Mouse (Mus musculus): ENCODE measurements around the gene Ptrhd1. TPM values are rescaled to one million over a fixed set of nuclear protein-coding genes. Genes with fewer than 3 reads are reported as not detected.

Ptrhd1 gene
- polyA plus RNA-seq (2015; fragmentation: Nextera tagmentation; extraction: Ambion mirVana) = 5.8 and 6.0 TPM in 2 replicates

- under 1% methylated on average over 50 of the region's 50 CpGs for WGBS
- Histone ChIP-seq H3K9ac (ENCODE audit: low read length) (peak within 1 kb of the TSS; percentile 79), H3K36me3 (ENCODE audit: control insufficient read depth, insufficient read depth, low read length) (peaks cover 10% of the 10 kb centered on the region; the same call in 1 of the 2 replicates)
Measured at GRCm38 (mm10) chr12:4233572-4234508, at the start of gene Ptrhd1, which contains the start of gene Cenpo. Ptrhd1 (plus strand) TSS chr12:4234027. Cenpo (minus strand) TSS chr12:4234294.

DNA sequence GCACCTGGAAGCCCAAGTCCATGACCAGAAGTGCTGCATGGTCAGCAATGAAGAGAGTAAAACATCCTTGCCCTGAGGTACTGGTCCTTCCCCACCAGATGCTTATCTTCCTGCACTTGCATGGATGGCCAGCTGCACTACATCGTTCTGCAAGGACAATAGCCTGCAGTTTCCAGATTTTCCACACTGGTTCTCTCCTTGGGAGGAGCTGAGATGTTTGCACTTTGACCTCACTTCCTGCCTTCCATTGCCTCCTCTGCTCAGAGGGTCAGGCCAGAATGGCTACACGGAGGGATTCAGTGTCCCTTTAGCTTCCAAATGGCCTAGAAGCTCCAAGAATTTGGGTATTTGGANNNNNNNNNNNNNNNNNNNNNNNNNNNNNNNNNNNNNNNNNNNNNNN lies 49.2 kb upstream of the Ptrhd1 start:
- H3K27me3 ChIP-seq (ENCODE audit: control insufficient read depth, insufficient read depth, low read depth, low read length) = no peaks in the 10 kb centered on the region
- H3K27ac ChIP-seq (ENCODE audit: low read length) = no peak overlapping the region
- H3K4me2 ChIP-seq (ENCODE audit: low read depth, low read length) = no peak overlapping the region
- no peak overlapping the region for H3K4me3 ChIP-seq (ENCODE audit: low read length)
- ATAC-seq (ENCODE audit: low read depth) = no peak
- no peaks in the 10 kb centered on the region for H3K9me3 ChIP-seq (ENCODE audit: control insufficient read depth, low read length)
- 50% methylated on average over 2 of the region's 2 CpGs for WGBS
- peaks cover 10% of the 10 kb centered on the region for H3K4me1 ChIP-seq (replicated peaks; ENCODE audit: control insufficient read depth, insufficient read depth, low read length)
- H3K9ac ChIP-seq (ENCODE audit: low read length) = no peak overlapping the region
- H3K36me3 ChIP-seq (ENCODE audit: control insufficient read depth, insufficient read depth, low read length) = no peaks in the 10 kb centered on the region

More at GRCm38 (mm10) chr12:4233572-4234508, at the start of gene Ptrhd1, which contains the start of gene Cenpo:
- H3K27ac ChIP-seq (ENCODE audit: low read length) = peak within 1 kb of the TSS; percentile 96
- peak; percentile 99 for ATAC-seq (ENCODE audit: low read depth)
- no peaks in the 10 kb centered on the region for H3K9me3 ChIP-seq (ENCODE audit: control insufficient read depth, low read length)
- peak within 1 kb of the TSS; percentile 81 for H3K4me3 ChIP-seq (ENCODE audit: low read length)
- no peaks in the 10 kb centered on the region for H3K27me3 ChIP-seq (ENCODE audit: control insufficient read depth, insufficient read depth, low read depth, low read length)
- peak within 1 kb of the TSS; percentile 66 for H3K4me2 ChIP-seq (ENCODE audit: low read depth, low read length)
- H3K4me1 ChIP-seq (replicated peaks; ENCODE audit: control insufficient read depth, insufficient read depth, low read length) = peaks cover 11% of the 10 kb centered on the region

GRCm38 (mm10) chr12:4188171-4189059 lies 45.4 kb upstream of the Ptrhd1 start:
- H3K9ac ChIP-seq (ENCODE audit: low read length) = no peak overlapping the region
- WGBS = 36% methylated on average over 14 of the region's 14 CpGs
- H3K36me3 ChIP-seq (ENCODE audit: control insufficient read depth, insufficient read depth, low read length) = no peaks in the 10 kb centered on the region
- H3K4me3 ChIP-seq (ENCODE audit: low read length) = no peak overlapping the region
- H3K9me3 ChIP-seq (ENCODE audit: control insufficient read depth, low read length) = no peaks in the 10 kb centered on the region
- peak overlapping the region; percentile 61 for H3K27ac ChIP-seq (ENCODE audit: low read length)
- H3K4me2 ChIP-seq (ENCODE audit: low read depth, low read length) = no peak overlapping the region
- ATAC-seq (ENCODE audit: low read depth) = peak; percentile 80
- no peaks in the 10 kb centered on the region for H3K27me3 ChIP-seq (ENCODE audit: control insufficient read depth, insufficient read depth, low read depth, low read length)
- H3K4me1 ChIP-seq (replicated peaks; ENCODE audit: control insufficient read depth, insufficient read depth, low read length) = peaks cover 23% of the 10 kb centered on the region

DNA sequence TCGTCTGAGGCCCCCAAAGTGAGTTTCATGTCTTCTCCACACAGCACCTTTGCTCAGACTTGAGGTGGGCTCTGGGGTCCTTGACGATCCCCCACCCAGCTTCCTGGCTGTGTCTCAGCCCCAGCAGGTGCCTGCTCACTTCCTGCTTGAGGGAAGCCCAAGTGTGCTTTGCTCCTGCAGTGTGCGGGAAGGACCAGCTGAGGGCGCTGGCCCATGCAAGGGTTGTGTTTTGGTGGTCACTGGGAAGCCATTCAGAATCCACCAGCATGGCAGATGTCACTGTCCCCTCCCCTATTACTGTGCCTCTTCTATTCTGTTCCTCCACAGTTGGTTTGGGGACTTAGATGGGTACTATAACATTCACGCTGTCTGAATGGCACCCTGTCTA lies 44.8 kb upstream of the Ptrhd1 start:
- ATAC-seq (ENCODE audit: low read depth) = no peak
- WGBS = 51% methylated on average over 5 of the region's 5 CpGs
- no peaks in the 10 kb centered on the region for H3K9me3 ChIP-seq (ENCODE audit: control insufficient read depth, low read length)

GRCm38 (mm10) chr12:4192514-4192913 lies 41.3 kb upstream of the Ptrhd1 start:
- Histone ChIP-seq H3K9ac (ENCODE audit: low read length) (no peak overlapping the region), H3K4me3 (ENCODE audit: low read length) (no peak overlapping the region), H3K27ac (ENCODE audit: low read length) (peak overlapping the region; percentile 51), H3K9me3 (ENCODE audit: control insufficient read depth, low read length) (no peaks in the 10 kb centered on the region), H3K4me2 (ENCODE audit: low read depth, low read length) (no peak overlapping the region), H3K4me1 (replicated peaks; ENCODE audit: control insufficient read depth, insufficient read depth, low read length) (peaks cover 32% of the 10 kb centered on the region), H3K36me3 (ENCODE audit: control insufficient read depth, insufficient read depth, low read length) (no peaks in the 10 kb centered on the region; the same call in 1 of the 2 replicates), H3K27me3 (ENCODE audit: control insufficient read depth, insufficient read depth, low read depth, low read length) (no peaks in the 10 kb centered on the region)
- no peak for ATAC-seq (ENCODE audit: low read depth)
- WGBS = 50% methylated on average over 6 of the region's 6 CpGs

More for the DNA sequence above, 44.8 kb upstream of the Ptrhd1 start:
- H3K4me2 ChIP-seq (ENCODE audit: low read depth, low read length) = no peak overlapping the region
- no peak overlapping the region for H3K9ac ChIP-seq (ENCODE audit: low read length)
- peaks cover 29% of the 10 kb centered on the region for H3K4me1 ChIP-seq (replicated peaks; ENCODE audit: control insufficient read depth, insufficient read depth, low read length)
- no peaks in the 10 kb centered on the region for H3K36me3 ChIP-seq (ENCODE audit: control insufficient read depth, insufficient read depth, low read length)
- no peak overlapping the region for H3K27ac ChIP-seq (ENCODE audit: low read length)
- no peak overlapping the region for H3K4me3 ChIP-seq (ENCODE audit: low read length)
- H3K27me3 ChIP-seq (ENCODE audit: control insufficient read depth, insufficient read depth, low read depth, low read length) = no peaks in the 10 kb centered on the region

DNA sequence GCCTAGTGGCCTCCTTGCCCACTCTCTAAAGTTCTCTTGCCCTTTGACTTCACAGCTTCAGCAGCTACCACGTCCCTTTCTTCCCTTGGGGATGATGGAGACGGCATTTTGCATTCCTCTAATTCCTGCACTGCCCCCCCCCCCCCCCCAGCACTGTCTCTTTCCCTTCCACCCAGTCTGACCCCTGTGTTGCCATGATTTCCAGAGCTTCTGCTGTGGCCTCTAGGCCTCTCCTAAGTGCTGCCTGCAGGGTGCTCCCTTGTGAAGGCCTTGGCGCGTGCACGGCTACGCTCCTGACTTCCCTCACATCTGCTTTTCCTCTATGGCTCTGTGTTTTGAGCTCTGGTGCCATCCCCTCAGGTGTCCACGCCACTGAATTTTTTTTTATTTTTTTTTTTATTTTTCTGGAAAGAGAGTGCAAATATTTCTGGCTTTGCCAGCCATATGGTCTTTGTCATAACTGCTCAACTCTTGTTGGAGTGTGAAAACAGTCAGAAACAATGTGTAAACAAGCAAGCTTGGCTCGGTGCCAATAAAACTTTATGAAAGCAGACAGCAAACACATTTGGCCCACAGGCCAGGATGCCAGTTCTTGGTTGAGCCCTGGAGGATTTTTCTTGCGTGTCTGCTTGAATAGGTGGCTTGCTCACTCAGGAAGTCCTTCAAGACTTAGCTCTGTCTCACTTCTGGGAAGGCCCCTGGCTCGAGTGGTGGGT lies 40.6 kb upstream of the Ptrhd1 start:
- Histone ChIP-seq H3K36me3 (ENCODE audit: control insufficient read depth, insufficient read depth, low read length) (peaks cover 3% of the 10 kb centered on the region; the same call in 1 of the 2 replicates), H3K9ac (ENCODE audit: low read length) (no peak overlapping the region), H3K4me1 (replicated peaks; ENCODE audit: control insufficient read depth, insufficient read depth, low read length) (peaks cover 30% of the 10 kb centered on the region), H3K4me2 (ENCODE audit: low read depth, low read length) (no peak overlapping the region), H3K4me3 (ENCODE audit: low read length) (no peak overlapping the region), H3K9me3 (ENCODE audit: control insufficient read depth, low read length) (no peaks in the 10 kb centered on the region), H3K27ac (ENCODE audit: low read length) (peak overlapping the region; percentile 51), H3K27me3 (ENCODE audit: control insufficient read depth, insufficient read depth, low read depth, low read length) (no peaks in the 10 kb centered on the region)
- peak; percentile 74 for ATAC-seq (ENCODE audit: low read depth)
- 29% methylated on average over 10 of the region's 10 CpGs for WGBS

DNA sequence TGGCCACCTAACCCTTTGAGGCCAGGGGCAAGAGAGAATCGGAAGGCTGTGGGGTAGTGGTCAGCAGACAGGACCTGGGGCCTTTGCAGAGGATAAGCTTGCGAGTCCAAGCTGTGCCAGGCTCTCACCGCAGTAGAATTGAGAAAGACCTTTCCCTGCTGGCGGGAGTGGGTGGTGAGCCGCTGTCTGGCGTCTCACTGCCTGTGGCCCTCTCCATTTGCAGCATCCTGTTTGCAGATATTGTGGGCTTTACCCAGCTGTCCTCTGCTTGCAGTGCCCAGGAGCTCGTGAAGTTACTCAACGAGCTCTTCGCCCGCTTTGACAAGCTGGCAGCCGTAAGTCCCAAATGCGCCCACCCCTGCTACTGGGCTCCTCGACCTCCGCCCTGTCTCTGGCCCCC lies 39.2 kb upstream of the Ptrhd1 start:
- Histone ChIP-seq H3K4me1 (replicated peaks; ENCODE audit: control insufficient read depth, insufficient read depth, low read length) (peaks cover 22% of the 10 kb centered on the region), H3K36me3 (ENCODE audit: control insufficient read depth, insufficient read depth, low read length) (peaks cover 3% of the 10 kb centered on the region; the same call in 1 of the 2 replicates), H3K9me3 (ENCODE audit: control insufficient read depth, low read length) (no peaks in the 10 kb centered on the region), H3K27ac (ENCODE audit: low read length) (no peak overlapping the region), H3K4me2 (ENCODE audit: low read depth, low read length) (no peak overlapping the region), H3K27me3 (ENCODE audit: control insufficient read depth, insufficient read depth, low read depth, low read length) (no peaks in the 10 kb centered on the region), H3K9ac (ENCODE audit: low read length) (no peak overlapping the region), H3K4me3 (ENCODE audit: low read length) (no peak overlapping the region)
- no peak for ATAC-seq (ENCODE audit: low read depth)
- WGBS = 89% methylated on average over 14 of the region's 14 CpGs

- H3K9me3 ChIP-seq (ENCODE audit: control insufficient read depth, low read length) = no peaks in the 10 kb centered on the region
- peaks cover 6% of the 10 kb centered on the region; the same call in 1 of the 2 replicates for H3K36me3 ChIP-seq (ENCODE audit: control insufficient read depth, insufficient read depth, low read length)
- H3K4me1 ChIP-seq (replicated peaks; ENCODE audit: control insufficient read depth, insufficient read depth, low read length) = peaks cover 6% of the 10 kb centered on the region; the same call in 1 of the 2 replicates
- 85% methylated on average over 4 of the region's 4 CpGs for WGBS
- H3K27ac ChIP-seq (ENCODE audit: low read length) = no peak overlapping the region
- no peak overlapping the region for H3K9ac ChIP-seq (ENCODE audit: low read length)
- no peak overlapping the region for H3K4me3 ChIP-seq (ENCODE audit: low read length)
- no peak overlapping the region for H3K4me2 ChIP-seq (ENCODE audit: low read depth, low read length)
- H3K27me3 ChIP-seq (ENCODE audit: control insufficient read depth, insufficient read depth, low read depth, low read length) = no peaks in the 10 kb centered on the region
- no peak for ATAC-seq (ENCODE audit: low read depth)
Measured at GRCm38 (mm10) chr12:4198702-4199101, 35.1 kb upstream of the Ptrhd1 start.
